Mouse (Mus musculus) limb, embryonic 13.5 days (tissue): Measurements from ENCODE around the gene Hoxd8. TPM values are rescaled to one million over a fixed set of nuclear protein-coding genes. Genes with fewer than 3 reads are reported as not detected.

Source experiments
- ATAC-seq: fragments of 200-750 bp; cut with Nextera tagmentation; 2 replicates; pipeline ENCODE4 v1.8.0; 2017; ENCODE audit warnings: low read depth, moderate number of reproducible peaks, moderate TSS enrichment; ENCODE audit not compliant: low FRiP score
- H3K27ac ChIP-seq: fragments of 300-500 bp; sonication (generic); 2 replicates; pipeline ENCODE4 v1.5.1; 2015; ENCODE audit warnings: inconsistent platforms, mild to moderate bottlenecking, moderate library complexity
- H3K27me3 ChIP-seq: fragments of 300-500 bp; sonication (generic); 2 replicates; pipeline ENCODE4 v1.6.1; 2015; ENCODE audit warnings: mild to moderate bottlenecking, inconsistent platforms
- H3K36me3 ChIP-seq: fragments of 300-500 bp; sonication (generic); 2 replicates; pipeline ENCODE4 v1.6.1; 2015; ENCODE audit warnings: inconsistent platforms, mild to moderate bottlenecking, moderate library complexity
- H3K4me1 ChIP-seq: fragments of 300-500 bp; sonication (generic); 2 replicates; pipeline ENCODE4 v1.6.1; 2015; ENCODE audit warnings: inconsistent platforms
- H3K4me2 ChIP-seq: fragments of 300-500 bp; sonication (generic); replicated peaks from 2 replicates; pipeline ENCODE4 v1.6.1; 2015; ENCODE audit warnings: inconsistent platforms, mild to moderate bottlenecking, moderate library complexity
- H3K4me3 ChIP-seq: fragments of 300-500 bp; sonication (generic); 2 replicates; pipeline ENCODE4 v1.5.1; 2015; ENCODE audit warnings: moderate library complexity, mild to moderate bottlenecking, inconsistent platforms
- H3K9ac ChIP-seq: fragments of 300-500 bp; sonication (generic); 2 replicates; pipeline ENCODE4 v1.6.1; 2015; ENCODE audit warnings: mild to moderate bottlenecking, inconsistent platforms
- H3K9me3 ChIP-seq: fragments of 300-500 bp; sonication (generic); 2 replicates; pipeline ENCODE4 v1.6.1; 2016; ENCODE audit warnings: inconsistent platforms
- WGBS: fragments of 180-500 bp; shearing (Covaris S2); methylation state at CpG from one replicate; pipeline ENCODE4 v1.1.7; 2015; 5-methylcytosine and 5-hydroxymethylcytosine counted together
- polyA plus RNA-seq: library from polyadenylated mRNA; unstranded; fragments of >200 nt; fragmentation: Nextera tagmentation; extraction: Ambion mirVana; gene quantifications from 2 replicates; pipeline ENCODE4 v1.2.1, GENCODE M21; 2015

Gene Hoxd8
- polyA plus RNA-seq, 1 experiment from 2014 or later, result 7.5 TPM

GRCm38 (mm10) chr2:74671847-74672246 lies 32.6 kb upstream of the Hoxd8 start:
- 15% methylated on average over 5 of the region's 5 CpGs for WGBS
- H3K4me3 ChIP-seq, result peak overlapping the region; percentile 79
- H3K36me3 ChIP-seq, result peaks cover 7% of the 10 kb centered on the region; the same call in 1 of the 2 replicates
- no peaks in the 10 kb centered on the region for H3K9me3 ChIP-seq
- peak overlapping the region; percentile 97 for H3K27ac ChIP-seq
- peak overlapping the region; percentile 75 for H3K4me2 ChIP-seq
- peaks cover 28% of the 10 kb centered on the region for H3K4me1 ChIP-seq
- H3K9ac ChIP-seq, result peak overlapping the region; percentile 97
- H3K27me3 ChIP-seq, result peaks cover 57% of the 10 kb centered on the region
- no peak for ATAC-seq

GRCm38 (mm10) chr2:74672481-74673362 lies 31.7 kb upstream of the Hoxd8 start:
- Histone ChIP-seq H3K4me3 (peak overlapping the region; percentile 79), H3K4me2 (peak overlapping the region; percentile 75), H3K27me3 (peaks cover 57% of the 10 kb centered on the region), H3K9ac (peak overlapping the region; percentile 99), H3K27ac (peak overlapping the region; percentile 97), H3K9me3 (no peaks in the 10 kb centered on the region), H3K36me3 (peaks cover 7% of the 10 kb centered on the region; the same call in 1 of the 2 replicates), H3K4me1 (peaks cover 28% of the 10 kb centered on the region)
- 2% methylated on average over 40 of the region's 40 CpGs for WGBS
- ATAC-seq, result peak; percentile 32; the same call in 1 of the 2 replicates

- WGBS, result 6% methylated on average over 24 of the region's 24 CpGs
Measured at GRCm38 (mm10) chr2:74673835-74674425, 30.5 kb upstream of the Hoxd8 start.

GRCm38 (mm10) chr2:74674881-74675665 lies 29.3 kb upstream of the Hoxd8 start, which contains the start of gene Hoxd12:
Gene Hoxd12, plus strand, starts transcription at chr2:74675013.
- Histone ChIP-seq H3K4me3 (peak within 1 kb of the TSS; percentile 79), H3K27ac (peak within 1 kb of the TSS; percentile 97), H3K4me2 (peak within 1 kb of the TSS; percentile 75), H3K27me3 (peaks cover 58% of the 10 kb centered on the region), H3K9ac (peak within 1 kb of the TSS; percentile 99), H3K4me1 (peaks cover 32% of the 10 kb centered on the region), H3K36me3 (peaks cover 4% of the 10 kb centered on the region; the same call in 1 of the 2 replicates), H3K9me3 (no peaks in the 10 kb centered on the region)
- WGBS, result 2% methylated on average over 47 of the region's 47 CpGs
- ATAC-seq, result peak; percentile 74

More at GRCm38 (mm10) chr2:74673835-74674425, 30.5 kb upstream of the Hoxd8 start:
- H3K9ac ChIP-seq, result peak overlapping the region; percentile 99
- H3K4me2 ChIP-seq, result peak overlapping the region; percentile 75
- peaks cover 29% of the 10 kb centered on the region for H3K4me1 ChIP-seq
- H3K27me3 ChIP-seq, result peaks cover 57% of the 10 kb centered on the region
- ATAC-seq, result 0 out of 2 replicates have a peak, but pooled peaks have one; percentile 10
- peak overlapping the region; percentile 97 for H3K27ac ChIP-seq
- H3K36me3 ChIP-seq, result peaks cover 7% of the 10 kb centered on the region; the same call in 1 of the 2 replicates
- H3K4me3 ChIP-seq, result peak overlapping the region; percentile 79
- no peaks in the 10 kb centered on the region for H3K9me3 ChIP-seq

GRCm38 (mm10) chr2:74675666-74676282 lies 28.6 kb upstream of the Hoxd8 start:
- peak overlapping the region; percentile 99 for H3K9ac ChIP-seq
- ATAC-seq, result no peak
- peak overlapping the region; percentile 79 for H3K4me3 ChIP-seq
- peaks cover under 1% of the 10 kb centered on the region; the same call in 1 of the 2 replicates for H3K36me3 ChIP-seq
- WGBS, result 10% methylated on average over 24 of the region's 24 CpGs
- peak overlapping the region; percentile 97 for H3K27ac ChIP-seq
- H3K9me3 ChIP-seq, result no peaks in the 10 kb centered on the region
- H3K4me2 ChIP-seq, result peak overlapping the region; percentile 75
- H3K4me1 ChIP-seq, result peaks cover 32% of the 10 kb centered on the region
- peaks cover 61% of the 10 kb centered on the region for H3K27me3 ChIP-seq

- Histone ChIP-seq H3K9me3 (no peaks in the 10 kb centered on the region), H3K9ac (peak overlapping the region; percentile 99), H3K36me3 (no peaks in the 10 kb centered on the region), H3K27me3 (peaks cover 65% of the 10 kb centered on the region), H3K4me3 (peak overlapping the region; percentile 79), H3K4me1 (peaks cover 32% of the 10 kb centered on the region), H3K27ac (peak overlapping the region; percentile 97), H3K4me2 (peak overlapping the region; percentile 75)
- no peak for ATAC-seq
- WGBS, result 14% methylated on average over 9 of the region's 9 CpGs
Measured at GRCm38 (mm10) chr2:74676376-74677052, 27.9 kb upstream of the Hoxd8 start.

- ATAC-seq, result no peak
- Histone ChIP-seq H3K27ac (peak overlapping the region; percentile 97), H3K27me3 (peaks cover 66% of the 10 kb centered on the region), H3K4me1 (peaks cover 32% of the 10 kb centered on the region), H3K36me3 (no peaks in the 10 kb centered on the region), H3K4me2 (peak overlapping the region; percentile 75), H3K9me3 (no peaks in the 10 kb centered on the region), H3K4me3 (peak overlapping the region; percentile 79), H3K9ac (peak overlapping the region; percentile 99)
- 29% methylated on average over 2 of the region's 2 CpGs for WGBS
Measured at GRCm38 (mm10) chr2:74677106-74677505, 27.3 kb upstream of the Hoxd8 start.

GRCm38 (mm10) chr2:74678891-74679595 lies 25.4 kb upstream of the Hoxd8 start, which contains the start of gene Hoxd11:
Gene Hoxd11, plus strand, starts transcription at chr2:74679557.
- no peak for ATAC-seq
- WGBS, result 4% methylated on average over 15 of the region's 15 CpGs
- Histone ChIP-seq H3K27me3 (peaks cover 73% of the 10 kb centered on the region), H3K4me3 (peak within 1 kb of the TSS; percentile 79), H3K4me1 (peaks cover 18% of the 10 kb centered on the region), H3K4me2 (peak within 1 kb of the TSS; percentile 75), H3K27ac (peak within 1 kb of the TSS; percentile 98), H3K9me3 (no peaks in the 10 kb centered on the region), H3K9ac (peak within 1 kb of the TSS; percentile 99), H3K36me3 (no peaks in the 10 kb centered on the region)

GRCm38 (mm10) chr2:74679596-74679971 lies 24.8 kb upstream of the Hoxd8 start:
- no peak for ATAC-seq
- Histone ChIP-seq H3K9me3 (no peaks in the 10 kb centered on the region), H3K27me3 (peaks cover 73% of the 10 kb centered on the region), H3K9ac (peak overlapping the region; percentile 99), H3K36me3 (0 out of 2 replicates have a peak, but pooled peaks cover 5% of the 10 kb centered on the region), H3K4me3 (peak overlapping the region; percentile 79), H3K27ac (peak overlapping the region; percentile 98), H3K4me1 (peaks cover 12% of the 10 kb centered on the region; the same call in 1 of the 2 replicates), H3K4me2 (peak overlapping the region; percentile 75)
- WGBS, result under 1% methylated on average over 26 of the region's 26 CpGs

- Histone ChIP-seq H3K4me2 (peak overlapping the region; percentile 75), H3K36me3 (0 out of 2 replicates have a peak, but pooled peaks cover 5% of the 10 kb centered on the region), H3K27ac (peak overlapping the region; percentile 98), H3K9ac (peak overlapping the region; percentile 99), H3K4me3 (peak overlapping the region; percentile 79), H3K4me1 (peaks cover 11% of the 10 kb centered on the region; the same call in 1 of the 2 replicates), H3K9me3 (no peaks in the 10 kb centered on the region), H3K27me3 (peaks cover 71% of the 10 kb centered on the region)
- WGBS, result 2% methylated on average over 23 of the region's 23 CpGs
- no peak for ATAC-seq
Measured at GRCm38 (mm10) chr2:74679980-74680379, 24.4 kb upstream of the Hoxd8 start.
